Mouse (Mus musculus): ENCODE measurements around the gene Mpp4. TPM values are rescaled to one million over a fixed set of nuclear protein-coding genes. Genes with fewer than 3 reads are reported as not detected.

Mpp4 gene
- polyA plus RNA-seq, 1 experiment from 2014 or later: 0.42 TPM

DNA sequence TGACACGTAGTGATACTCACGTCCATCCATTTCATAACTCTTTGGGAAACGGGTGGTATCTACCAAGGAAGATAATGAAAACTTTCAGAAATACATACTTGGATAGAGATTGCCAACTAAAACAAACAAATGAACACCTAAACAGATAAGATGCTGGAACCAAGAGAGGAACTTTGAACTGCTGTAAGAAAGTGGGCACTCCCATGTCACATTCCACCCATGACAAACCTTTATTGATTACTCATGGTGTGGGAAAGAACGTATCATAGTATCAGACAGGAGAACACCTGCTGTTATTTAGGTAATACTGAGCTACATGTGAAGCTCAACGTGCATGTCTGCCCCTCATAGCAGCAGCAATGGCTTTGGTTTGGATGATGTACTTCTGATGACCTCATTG lies 37.6 kb downstream of the Mpp4 start:
- no peak for ATAC-seq (ENCODE audit: low FRiP score, low read depth)
- H3K27ac ChIP-seq: no peak overlapping the region
- H3K4me1 ChIP-seq: 0 out of 2 replicates have a peak, but pooled peaks cover under 1% of the 10 kb centered on the region
- WGBS: 78% methylated on average over 5 of the region's 5 CpGs
- H3K4me2 ChIP-seq (replicated peaks): no peak overlapping the region
- H3K4me3 ChIP-seq: no peak overlapping the region
- H3K27me3 ChIP-seq (replicated peaks): no peaks in the 10 kb centered on the region
- no peak overlapping the region for H3K9ac ChIP-seq
- no peaks in the 10 kb centered on the region for H3K9me3 ChIP-seq
- no peaks in the 10 kb centered on the region for H3K36me3 ChIP-seq

DNA sequence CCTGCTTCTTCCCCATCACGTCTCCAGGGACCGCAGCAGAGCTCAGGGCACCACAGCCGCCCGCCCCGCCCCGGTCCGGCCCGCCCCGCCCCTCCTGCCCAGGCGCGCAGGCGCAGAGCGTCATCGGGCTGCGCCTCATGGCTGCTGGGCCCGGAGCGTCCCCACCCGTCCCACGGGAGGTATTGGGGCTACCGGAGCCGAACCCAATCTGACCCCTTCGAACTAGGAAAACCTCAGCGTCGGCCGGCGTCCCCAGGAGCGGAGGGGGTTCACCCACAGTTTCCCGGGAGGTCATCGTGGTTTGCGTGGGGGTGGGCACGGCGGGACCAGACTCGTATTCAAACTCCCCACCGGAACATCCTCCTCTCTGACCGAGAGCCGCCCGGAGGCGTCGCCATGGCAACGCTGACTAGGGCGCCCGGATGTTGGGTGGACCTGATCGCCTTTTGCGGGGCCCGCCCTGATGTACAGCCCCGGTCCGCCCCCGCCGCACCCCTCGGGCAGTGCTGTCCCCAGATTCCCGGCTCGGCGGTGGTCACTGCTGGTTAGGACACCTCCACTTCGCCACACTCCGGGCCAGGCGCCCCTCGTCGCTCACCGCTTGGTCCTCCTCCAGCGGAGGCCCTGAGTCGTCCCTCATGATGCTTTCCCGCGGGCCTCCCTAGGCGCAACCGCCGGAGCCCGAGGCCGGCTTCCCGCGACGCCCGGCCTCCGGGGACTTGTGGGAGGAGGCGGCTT lies 43.3 kb downstream of the Mpp4 start, which contains the start of gene Tmem237:
Gene Tmem237 (minus strand): TSS at position 689 of the 738 bp plus-strand sequence.
- ATAC-seq (ENCODE audit: low FRiP score, low read depth): peak; percentile 99
- Histone ChIP-seq H3K4me3 (peak within 1 kb of the TSS; percentile 64), H3K4me2 (replicated peaks) (peak within 1 kb of the TSS; percentile 69), H3K27ac (peak within 1 kb of the TSS; percentile 83), H3K36me3 (no peaks in the 10 kb centered on the region), H3K9ac (peak within 1 kb of the TSS; percentile 85), H3K27me3 (replicated peaks) (no peaks in the 10 kb centered on the region), H3K9me3 (no peaks in the 10 kb centered on the region), H3K4me1 (0 out of 2 replicates have a peak, but pooled peaks cover 3% of the 10 kb centered on the region)
- WGBS: under 1% methylated on average over 74 of the region's 74 CpGs

DNA sequence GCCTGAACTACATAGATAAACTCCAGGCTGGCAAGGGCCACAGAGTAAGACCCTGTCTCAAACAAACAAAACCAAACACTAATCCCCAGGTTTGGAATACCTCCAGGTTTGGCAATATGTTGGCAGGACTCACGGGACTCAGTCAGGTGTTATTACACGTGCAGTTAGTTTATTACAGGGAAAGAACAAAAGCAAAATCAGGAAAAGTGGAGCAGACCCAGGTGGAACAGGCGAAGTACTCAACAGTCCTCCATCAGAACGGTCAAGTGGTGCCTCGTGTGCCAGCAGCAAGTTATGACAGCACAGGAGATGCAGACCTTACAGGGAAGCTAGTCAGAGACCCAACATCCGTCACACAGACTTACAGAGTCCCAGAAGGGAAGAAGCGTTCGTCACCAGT lies 52.7 kb downstream of the Mpp4 start:
- Histone ChIP-seq H3K4me3 (no peak overlapping the region), H3K36me3 (peaks cover 61% of the 10 kb centered on the region), H3K9ac (no peak overlapping the region), H3K27me3 (replicated peaks) (no peaks in the 10 kb centered on the region), H3K27ac (no peak overlapping the region), H3K4me1 (no peaks in the 10 kb centered on the region), H3K9me3 (no peaks in the 10 kb centered on the region), H3K4me2 (replicated peaks) (no peak overlapping the region)
- WGBS: 81% methylated on average over 8 of the region's 8 CpGs
- no peak for ATAC-seq (ENCODE audit: low FRiP score, low read depth)

DNA sequence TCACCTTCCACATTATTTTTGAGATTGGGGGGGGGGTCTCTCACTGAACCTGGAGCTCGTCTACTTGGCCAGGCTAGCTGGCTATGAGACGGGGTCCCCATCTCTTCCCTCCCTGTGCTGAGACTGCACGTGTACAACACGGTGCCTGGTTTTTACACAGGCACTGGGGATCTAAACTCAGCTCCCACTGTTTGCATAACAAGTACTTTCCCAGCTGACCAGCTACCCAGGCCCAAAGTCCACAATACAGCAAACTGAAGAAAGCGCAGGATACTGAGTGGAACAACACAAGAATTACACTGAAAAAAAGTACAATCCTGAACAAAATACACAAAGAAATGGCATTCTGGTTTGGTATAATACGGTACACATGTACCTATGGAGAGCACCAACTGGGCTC lies 61.1 kb downstream of the Mpp4 start:
- no peaks in the 10 kb centered on the region for H3K27me3 ChIP-seq (replicated peaks)
- H3K27ac ChIP-seq: no peak overlapping the region
- no peak for ATAC-seq (ENCODE audit: low FRiP score, low read depth)
- peaks cover 44% of the 10 kb centered on the region for H3K36me3 ChIP-seq
- no peaks in the 10 kb centered on the region for H3K9me3 ChIP-seq
- no peak overlapping the region for H3K4me2 ChIP-seq (replicated peaks)
- 90% methylated on average over 6 of the region's 6 CpGs for WGBS
- H3K4me1 ChIP-seq: no peaks in the 10 kb centered on the region
- no peak overlapping the region for H3K9ac ChIP-seq
- no peak overlapping the region for H3K4me3 ChIP-seq

DNA sequence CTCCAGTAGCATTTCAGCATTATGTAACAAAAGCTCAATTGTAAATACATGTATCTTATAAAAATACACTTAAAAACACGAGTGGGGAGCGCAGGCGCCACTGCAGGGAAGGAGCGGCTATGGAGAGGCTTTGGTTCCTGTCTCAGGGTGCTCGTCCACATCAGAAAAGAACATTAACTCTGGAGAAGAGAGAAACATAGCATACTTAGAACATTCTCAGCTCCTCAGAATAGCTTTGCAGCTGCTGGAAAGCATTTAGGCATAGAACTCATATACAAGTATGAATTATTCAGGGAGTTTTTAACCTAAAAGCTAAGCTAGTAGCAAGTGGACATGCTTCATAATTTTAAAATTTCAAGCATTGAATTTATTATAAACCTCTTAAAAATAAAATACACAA lies 62.2 kb downstream of the Mpp4 start:
- Histone ChIP-seq H3K27ac (no peak overlapping the region), H3K27me3 (replicated peaks) (no peaks in the 10 kb centered on the region), H3K9me3 (no peaks in the 10 kb centered on the region), H3K4me2 (replicated peaks) (no peak overlapping the region), H3K4me1 (no peaks in the 10 kb centered on the region), H3K9ac (no peak overlapping the region), H3K36me3 (peaks cover 36% of the 10 kb centered on the region), H3K4me3 (no peak overlapping the region)
- WGBS: 92% methylated on average over 5 of the region's 5 CpGs
- ATAC-seq (ENCODE audit: low FRiP score, low read depth): no peak

DNA sequence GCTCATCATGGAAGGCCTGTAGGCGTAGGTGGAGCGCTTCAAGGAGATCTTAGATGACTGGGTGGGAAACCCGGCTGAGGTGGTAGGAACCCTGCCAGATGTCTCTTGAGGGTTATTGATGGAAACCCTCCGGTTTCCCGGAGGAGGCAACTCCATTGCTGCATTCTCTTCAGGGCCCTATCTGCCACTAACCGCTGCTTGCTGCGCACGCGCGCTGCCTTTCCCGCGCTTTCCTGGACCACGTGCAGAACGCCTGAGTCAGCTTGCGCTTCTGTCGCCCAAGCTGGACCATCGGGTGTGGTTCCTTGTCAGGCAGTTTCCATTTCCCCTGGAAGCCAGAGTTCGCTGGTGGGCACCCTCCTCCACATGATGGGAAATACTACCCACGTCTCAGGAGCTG lies 68.5 kb downstream of the Mpp4 start, which contains the start of gene C2cd6:
Gene C2cd6 (minus strand): TSS at position 196 of the 400 bp plus-strand sequence.
- Histone ChIP-seq H3K9ac (no peak within 1 kb of the TSS), H3K27ac (no peak within 1 kb of the TSS), H3K36me3 (peaks cover 7% of the 10 kb centered on the region; the same call in 1 of the 2 replicates), H3K27me3 (replicated peaks) (no peaks in the 10 kb centered on the region), H3K4me3 (no peak within 1 kb of the TSS), H3K4me1 (no peaks in the 10 kb centered on the region), H3K9me3 (no peaks in the 10 kb centered on the region), H3K4me2 (replicated peaks) (no peak within 1 kb of the TSS)
- 93% methylated on average over 19 of the region's 19 CpGs for WGBS
- no peak for ATAC-seq (ENCODE audit: low FRiP score, low read depth)

Other genes starting within 250 kb of the Mpp4 start
- gene Trak2, start 190.0 kb downstream of the Mpp4 start, polyA plus RNA-seq (2016; fragmentation: Nextera tagmentation; extraction: Ambion mirVana): 18.5 and 18.9 TPM in 2 replicates
- gene Stradb, start 189.9 kb downstream of the Mpp4 start, polyA plus RNA-seq (2016; fragmentation: Nextera tagmentation; extraction: Ambion mirVana): 45.2 and 46.3 TPM in 2 replicates
- gene C2cd6, start 68.5 kb downstream of the Mpp4 start, polyA plus RNA-seq (2016; fragmentation: Nextera tagmentation; extraction: Ambion mirVana): 0.19 TPM in 1 of 2 replicates, not detected in the other
- gene Tmem237, start 43.0 kb downstream of the Mpp4 start, polyA plus RNA-seq (2016; fragmentation: Nextera tagmentation; extraction: Ambion mirVana): 39.9 and 45.1 TPM in 2 replicates
- gene Als2, start 73.8 kb upstream of the Mpp4 start, polyA plus RNA-seq (2016; fragmentation: Nextera tagmentation; extraction: Ambion mirVana): 18.4 and 18.5 TPM in 2 replicates
- gene Cdk15, start 93.5 kb upstream of the Mpp4 start, polyA plus RNA-seq (2016; fragmentation: Nextera tagmentation; extraction: Ambion mirVana): 0.42 and 0.63 TPM in 2 replicates